Mouse (Mus musculus) lung, embryonic 15.5 days (tissue): ENCODE measurements around the gene Deup1. TPM values are rescaled to one million over a fixed set of nuclear protein-coding genes. Genes with fewer than 3 reads are reported as not detected.

Experiments
- ATAC-seq: fragments of 200-750 bp; cut with Nextera tagmentation; 2 replicates; pipeline ENCODE4 v1.8.0; 2017; ENCODE audit warnings: moderate number of reproducible peaks, borderline replicate concordance; ENCODE audit not compliant: low FRiP score, low TSS enrichment; ENCODE audit errors: extremely low read depth
- H3K27ac ChIP-seq: fragments of 300-500 bp; sonication (generic); 2 replicates; pipeline ENCODE4 v1.5.1; 2015; ENCODE audit warnings: moderate library complexity, mild to moderate bottlenecking, inconsistent platforms
- H3K27me3 ChIP-seq: fragments of 300-500 bp; sonication (generic); 2 replicates; pipeline ENCODE4 v1.6.1; 2015; ENCODE audit warnings: inconsistent platforms
- H3K36me3 ChIP-seq: fragments of 300-500 bp; sonication (generic); 2 replicates; pipeline ENCODE4 v1.6.1; 2015; ENCODE audit warnings: inconsistent platforms
- H3K4me1 ChIP-seq: fragments of 300-500 bp; sonication (generic); 2 replicates; pipeline ENCODE4 v1.6.1; 2015; ENCODE audit warnings: inconsistent platforms
- H3K4me2 ChIP-seq: fragments of 300-500 bp; sonication (generic); 2 replicates; pipeline ENCODE4 v1.6.1; 2015; ENCODE audit warnings: inconsistent platforms, mild to moderate bottlenecking, moderate library complexity
- H3K4me3 ChIP-seq: fragments of 300-500 bp; sonication (generic); 2 replicates; pipeline ENCODE4 v1.5.1; 2015; ENCODE audit warnings: mild to moderate bottlenecking, inconsistent platforms
- H3K9ac ChIP-seq: fragments of 300-500 bp; sonication (generic); 2 replicates; pipeline ENCODE4 v1.6.1; 2015; ENCODE audit warnings: inconsistent platforms
- H3K9me3 ChIP-seq: fragments of 300-500 bp; sonication (generic); 2 replicates; pipeline ENCODE4 v1.6.1; 2016; ENCODE audit warnings: inconsistent platforms
- WGBS: fragments of 180-500 bp; shearing (Covaris S2); methylation state at CpG from one replicate; pipeline ENCODE4 v1.1.7; 2015; 5-methylcytosine and 5-hydroxymethylcytosine counted together
- polyA plus RNA-seq: library from polyadenylated mRNA; unstranded; fragments of >200 nt; fragmentation: Nextera tagmentation; extraction: Ambion mirVana; gene quantifications from 2 replicates; pipeline ENCODE4 v1.2.1, GENCODE M21; 2015

Deup1 gene
- polyA plus RNA-seq, 1 experiment from 2014 or later: 9.9 TPM

DNA sequence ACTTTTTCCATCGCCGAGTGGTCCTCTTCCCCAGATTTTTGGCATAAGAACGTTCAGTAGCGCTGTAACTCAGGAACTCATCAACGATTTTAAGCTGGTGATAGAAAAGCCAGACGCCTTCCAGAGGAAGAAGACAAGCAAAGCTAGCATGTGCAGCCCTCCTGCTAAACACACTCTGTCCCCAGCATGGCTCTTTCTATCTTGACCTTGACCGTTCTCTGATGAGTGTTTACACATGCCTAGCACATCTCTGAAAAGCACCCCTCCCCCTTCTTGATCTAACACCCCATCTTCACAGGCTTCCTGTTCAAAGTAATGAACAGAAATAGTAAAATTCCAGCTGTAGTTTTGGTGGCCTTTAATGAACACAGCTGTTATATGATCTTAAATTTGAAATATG, 99.4 kb downstream of the Deup1 start:
- ATAC-seq: no peak
- no peaks in the 10 kb centered on the region for H3K9me3 ChIP-seq
- H3K4me1 ChIP-seq: peaks cover 76% of the 10 kb centered on the region
- no peaks in the 10 kb centered on the region for H3K27me3 ChIP-seq
- no peak overlapping the region for H3K4me3 ChIP-seq
- 26% methylated on average over 7 of the region's 7 CpGs for WGBS
- no peaks in the 10 kb centered on the region for H3K36me3 ChIP-seq
- H3K9ac ChIP-seq: no peak overlapping the region
- H3K4me2 ChIP-seq: no peak overlapping the region
- H3K27ac ChIP-seq: 0 out of 2 replicates have a peak overlapping the region, but pooled peaks have one; percentile 4

DNA sequence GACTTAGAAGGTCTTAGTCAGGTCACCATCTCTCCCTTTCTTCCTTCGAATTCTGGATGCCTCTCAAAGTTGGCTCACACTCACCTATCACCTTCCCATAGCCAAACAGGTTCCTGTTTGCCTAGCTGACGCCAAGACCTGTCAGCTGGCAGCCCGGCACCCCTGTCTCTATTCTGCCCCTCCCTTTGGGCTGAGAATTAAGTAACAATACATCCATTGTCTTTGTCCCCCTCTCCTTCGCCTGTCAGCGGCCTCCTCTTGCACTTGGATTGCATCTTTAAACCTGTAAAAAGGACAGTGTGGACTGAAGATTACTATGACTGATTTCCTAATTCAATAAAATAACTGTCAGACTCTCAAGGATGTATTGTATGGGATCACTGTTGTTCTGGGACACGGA, 99.9 kb downstream of the Deup1 start:
- WGBS: 37% methylated on average over 6 of the region's 6 CpGs
- Histone ChIP-seq H3K27me3 (no peaks in the 10 kb centered on the region), H3K9ac (no peak overlapping the region), H3K27ac (no peak overlapping the region), H3K4me1 (peaks cover 78% of the 10 kb centered on the region), H3K4me2 (no peak overlapping the region), H3K4me3 (no peak overlapping the region), H3K9me3 (no peaks in the 10 kb centered on the region), H3K36me3 (no peaks in the 10 kb centered on the region)
- ATAC-seq: no peak

DNA sequence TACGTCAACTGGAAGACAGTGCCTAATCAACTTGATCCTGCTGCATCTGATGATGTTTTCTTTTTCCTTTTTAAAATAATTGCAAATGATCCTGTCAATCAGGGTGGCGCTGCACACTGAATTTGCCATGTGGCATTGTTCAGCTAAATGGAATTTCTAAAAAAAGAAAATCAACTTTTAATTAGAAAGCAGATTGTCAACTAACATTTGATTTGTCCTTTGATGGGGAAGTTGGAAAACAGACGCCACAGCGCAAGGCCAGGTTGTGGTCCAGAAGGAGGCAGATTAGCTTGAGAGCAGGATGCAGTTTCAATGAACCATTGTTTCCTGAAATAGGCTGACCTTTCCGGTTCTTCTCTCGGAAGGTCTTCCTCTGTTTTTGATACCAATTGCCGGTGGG, 101.2 kb downstream of the Deup1 start:
- WGBS: 54% methylated on average over 7 of the region's 7 CpGs
- H3K27ac ChIP-seq: peak overlapping the region; percentile 73; the same call in 1 of the 2 replicates

DNA sequence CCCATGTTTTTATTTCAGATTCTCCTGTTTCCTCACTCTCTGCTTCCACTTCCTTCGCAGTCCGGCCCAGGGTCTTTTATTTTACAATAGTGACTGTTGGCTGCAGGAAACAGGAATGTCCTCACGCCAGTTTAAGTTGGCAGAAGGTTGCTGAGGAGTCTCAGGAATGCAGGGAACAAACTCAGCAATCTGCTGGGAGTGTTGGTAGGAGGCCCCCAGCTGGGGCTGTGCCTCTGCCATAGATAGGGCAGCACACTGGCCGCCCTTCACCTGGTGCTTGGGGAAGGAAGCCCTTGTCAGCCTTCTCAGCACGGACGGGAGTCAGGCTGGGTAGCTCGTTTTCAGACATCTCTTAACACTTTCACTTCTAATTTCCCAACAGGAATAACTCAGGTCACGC, 102.5 kb downstream of the Deup1 start:
- no peak overlapping the region for H3K9ac ChIP-seq
- H3K4me3 ChIP-seq: no peak overlapping the region
- H3K36me3 ChIP-seq: no peaks in the 10 kb centered on the region
- H3K27ac ChIP-seq: peak overlapping the region; percentile 73
- no peaks in the 10 kb centered on the region for H3K9me3 ChIP-seq
- peaks cover 69% of the 10 kb centered on the region for H3K4me1 ChIP-seq
- 18% methylated on average over 8 of the region's 8 CpGs for WGBS
- H3K4me2 ChIP-seq: peak overlapping the region; percentile 36
- ATAC-seq: peak; percentile 59; the same call in 1 of the 2 replicates
- H3K27me3 ChIP-seq: no peaks in the 10 kb centered on the region

More for the DNA sequence above, 101.2 kb downstream of the Deup1 start:
- H3K4me2 ChIP-seq: no peak overlapping the region
- no peak overlapping the region for H3K9ac ChIP-seq
- no peaks in the 10 kb centered on the region for H3K9me3 ChIP-seq
- H3K27me3 ChIP-seq: no peaks in the 10 kb centered on the region
- peaks cover 78% of the 10 kb centered on the region for H3K4me1 ChIP-seq
- no peaks in the 10 kb centered on the region for H3K36me3 ChIP-seq
- no peak for ATAC-seq
- H3K4me3 ChIP-seq: no peak overlapping the region

DNA sequence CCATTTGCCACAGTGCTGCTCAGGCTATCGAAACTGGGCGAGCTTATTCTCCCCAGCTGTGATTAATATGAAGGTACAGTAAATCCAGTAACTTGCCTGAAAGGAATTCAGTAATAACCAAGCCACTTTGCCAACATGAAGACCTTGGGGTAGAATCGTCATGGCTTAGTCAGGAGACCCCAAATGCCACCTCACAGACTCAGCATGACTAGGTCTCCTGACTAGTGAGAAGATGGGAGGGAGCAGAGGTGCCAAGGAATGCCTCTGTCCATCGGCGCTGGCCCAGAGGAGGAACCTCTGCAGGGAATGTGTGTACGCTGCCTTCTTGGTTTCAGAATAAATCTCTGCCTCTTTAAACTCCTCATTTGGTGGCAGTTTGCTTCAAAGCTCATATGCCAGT, 104.1 kb downstream of the Deup1 start:
- Histone ChIP-seq H3K27me3 (no peaks in the 10 kb centered on the region), H3K27ac (peak overlapping the region; percentile 9; the same call in 1 of the 2 replicates), H3K9me3 (no peaks in the 10 kb centered on the region), H3K4me3 (no peak overlapping the region), H3K9ac (no peak overlapping the region), H3K36me3 (no peaks in the 10 kb centered on the region), H3K4me1 (peaks cover 53% of the 10 kb centered on the region), H3K4me2 (no peak overlapping the region)
- 83% methylated on average over 6 of the region's 6 CpGs for WGBS
- ATAC-seq: no peak

DNA sequence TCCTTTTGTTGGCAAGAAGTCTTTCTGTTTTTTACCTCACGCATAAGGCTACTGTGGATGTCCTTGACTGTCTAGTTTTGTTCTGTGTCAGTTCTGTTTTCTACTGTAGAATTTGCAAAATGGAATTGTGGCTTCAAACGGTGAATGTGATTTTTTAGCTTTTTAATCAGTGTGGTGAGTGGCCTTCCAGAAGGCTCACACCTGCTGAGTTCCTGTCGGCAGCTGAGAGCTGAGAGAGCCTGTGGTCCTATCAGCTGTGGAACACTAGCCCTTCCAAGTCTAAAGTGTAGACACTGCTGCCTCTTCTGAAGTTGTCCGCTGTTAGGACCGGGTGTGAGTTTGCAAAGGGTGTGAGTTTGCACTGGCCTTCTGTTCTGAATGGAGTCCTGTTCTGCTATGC, 104.8 kb downstream of the Deup1 start:
- Histone ChIP-seq H3K4me1 (peaks cover 45% of the 10 kb centered on the region), H3K4me3 (no peak overlapping the region), H3K27me3 (no peaks in the 10 kb centered on the region), H3K9me3 (no peaks in the 10 kb centered on the region), H3K27ac (peak overlapping the region; percentile 9; the same call in 1 of the 2 replicates), H3K9ac (no peak overlapping the region), H3K36me3 (no peaks in the 10 kb centered on the region), H3K4me2 (no peak overlapping the region)
- 59% methylated on average over 5 of the region's 5 CpGs for WGBS
- no peak for ATAC-seq

DNA sequence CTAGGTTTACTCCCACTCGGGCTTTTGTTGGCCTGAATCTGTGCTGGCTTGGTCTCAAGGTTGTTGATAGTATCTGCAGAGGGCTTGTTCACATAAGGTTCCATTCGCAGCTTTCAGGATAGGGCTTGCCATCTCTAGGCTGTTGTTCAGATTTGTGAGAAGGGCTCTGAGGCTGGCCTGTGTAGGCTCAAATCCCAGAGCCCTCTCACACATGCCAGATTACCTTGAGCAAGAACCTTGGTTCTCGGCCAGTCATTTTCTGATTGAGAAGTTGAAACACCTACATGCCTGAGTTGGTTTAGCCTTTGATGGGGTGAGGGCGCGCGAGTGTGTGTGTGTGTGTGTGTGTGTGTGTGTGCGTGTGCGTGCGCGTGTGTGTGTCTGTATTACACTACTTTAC, 105.4 kb downstream of the Deup1 start:
- no peak overlapping the region for H3K9ac ChIP-seq
- no peak for ATAC-seq
- no peaks in the 10 kb centered on the region for H3K9me3 ChIP-seq
- no peak overlapping the region for H3K4me3 ChIP-seq
- no peaks in the 10 kb centered on the region for H3K27me3 ChIP-seq
- no peaks in the 10 kb centered on the region for H3K36me3 ChIP-seq
- no peak overlapping the region for H3K4me2 ChIP-seq
- H3K4me1 ChIP-seq: peaks cover 40% of the 10 kb centered on the region
- no peak overlapping the region for H3K27ac ChIP-seq
- WGBS: 83% methylated on average over 10 of the region's 10 CpGs

DNA sequence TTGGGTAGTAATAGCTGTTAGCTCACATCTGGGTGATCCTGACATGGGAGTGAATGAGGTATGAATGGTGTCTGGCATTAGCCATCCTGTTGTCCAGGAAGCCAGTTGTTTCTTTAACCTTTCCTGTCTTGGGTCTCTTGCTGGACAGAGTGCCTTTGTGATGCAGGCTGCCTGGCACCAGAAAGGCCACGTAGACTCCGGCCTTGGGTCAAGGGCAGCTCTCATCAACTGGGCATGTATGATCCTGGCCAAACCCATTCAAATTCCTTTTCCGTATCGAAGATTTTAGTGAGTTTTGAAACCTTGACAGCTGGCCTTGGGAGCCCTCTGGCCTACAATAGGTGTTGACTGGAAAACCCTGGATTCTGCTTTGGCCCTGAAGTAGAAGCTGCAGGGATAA, 109.8 kb downstream of the Deup1 start:
- ATAC-seq: no peak
- Histone ChIP-seq H3K9ac (no peak overlapping the region), H3K4me1 (peaks cover under 1% of the 10 kb centered on the region; the same call in 1 of the 2 replicates), H3K9me3 (no peaks in the 10 kb centered on the region), H3K27me3 (no peaks in the 10 kb centered on the region), H3K27ac (no peak overlapping the region), H3K4me3 (no peak overlapping the region), H3K36me3 (no peaks in the 10 kb centered on the region), H3K4me2 (no peak overlapping the region)
- WGBS: 75% methylated on average over 4 of the region's 4 CpGs

DNA sequence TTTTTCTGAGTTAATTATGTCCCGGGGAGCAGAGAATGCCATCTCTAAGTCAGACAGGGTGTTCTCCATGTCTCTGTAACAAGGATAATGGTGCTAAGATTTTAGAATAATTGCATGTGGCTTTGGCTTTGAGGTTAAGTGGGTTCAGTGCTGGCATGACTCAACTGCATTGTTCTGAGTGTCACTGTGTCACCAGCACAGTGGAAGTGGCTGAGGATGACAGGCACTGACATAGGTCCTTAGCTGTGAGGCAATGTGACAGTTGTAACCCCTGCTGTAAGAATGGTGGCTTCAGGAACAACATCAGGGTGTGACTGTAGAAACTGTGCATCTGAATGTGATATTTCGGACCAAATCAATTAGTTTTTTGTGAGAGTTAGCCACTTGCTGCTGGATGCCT, 111.7 kb downstream of the Deup1 start:
- no peak overlapping the region for H3K9ac ChIP-seq
- ATAC-seq: no peak
- H3K9me3 ChIP-seq: no peaks in the 10 kb centered on the region
- H3K36me3 ChIP-seq: no peaks in the 10 kb centered on the region
- H3K4me3 ChIP-seq: no peak overlapping the region
- H3K4me1 ChIP-seq: peaks cover 5% of the 10 kb centered on the region; the same call in 1 of the 2 replicates
- H3K27ac ChIP-seq: no peak overlapping the region
- H3K27me3 ChIP-seq: no peaks in the 10 kb centered on the region
- no peak overlapping the region for H3K4me2 ChIP-seq
- WGBS: 66% methylated on average over 2 of the region's 2 CpGs

DNA sequence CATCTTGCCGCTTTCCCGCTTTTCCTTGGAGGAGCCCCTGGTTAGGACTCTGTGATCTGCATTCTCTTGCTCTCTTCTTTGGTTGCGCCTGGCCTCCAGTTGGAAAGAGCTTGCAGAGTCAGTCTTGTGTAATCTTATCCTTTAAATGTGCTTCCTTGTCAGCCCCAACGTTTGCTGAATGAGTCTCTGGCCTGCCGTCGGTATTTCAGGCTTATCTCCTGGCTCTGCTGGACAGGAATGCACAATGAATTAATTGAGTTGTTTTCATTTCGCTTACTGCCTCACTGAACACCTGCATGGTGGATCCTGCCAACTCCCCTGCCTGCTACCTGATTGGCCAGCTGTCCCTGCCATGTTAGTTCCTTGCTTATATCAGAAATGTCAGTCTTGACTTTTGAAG, 114.8 kb downstream of the Deup1 start:
- Histone ChIP-seq H3K9me3 (no peaks in the 10 kb centered on the region), H3K4me2 (no peak overlapping the region), H3K9ac (no peak overlapping the region), H3K27me3 (no peaks in the 10 kb centered on the region), H3K27ac (0 out of 2 replicates have a peak overlapping the region, but pooled peaks have one; percentile 6), H3K4me1 (peaks cover 13% of the 10 kb centered on the region), H3K4me3 (no peak overlapping the region), H3K36me3 (no peaks in the 10 kb centered on the region)
- no peak for ATAC-seq
- 36% methylated on average over 7 of the region's 7 CpGs for WGBS

DNA sequence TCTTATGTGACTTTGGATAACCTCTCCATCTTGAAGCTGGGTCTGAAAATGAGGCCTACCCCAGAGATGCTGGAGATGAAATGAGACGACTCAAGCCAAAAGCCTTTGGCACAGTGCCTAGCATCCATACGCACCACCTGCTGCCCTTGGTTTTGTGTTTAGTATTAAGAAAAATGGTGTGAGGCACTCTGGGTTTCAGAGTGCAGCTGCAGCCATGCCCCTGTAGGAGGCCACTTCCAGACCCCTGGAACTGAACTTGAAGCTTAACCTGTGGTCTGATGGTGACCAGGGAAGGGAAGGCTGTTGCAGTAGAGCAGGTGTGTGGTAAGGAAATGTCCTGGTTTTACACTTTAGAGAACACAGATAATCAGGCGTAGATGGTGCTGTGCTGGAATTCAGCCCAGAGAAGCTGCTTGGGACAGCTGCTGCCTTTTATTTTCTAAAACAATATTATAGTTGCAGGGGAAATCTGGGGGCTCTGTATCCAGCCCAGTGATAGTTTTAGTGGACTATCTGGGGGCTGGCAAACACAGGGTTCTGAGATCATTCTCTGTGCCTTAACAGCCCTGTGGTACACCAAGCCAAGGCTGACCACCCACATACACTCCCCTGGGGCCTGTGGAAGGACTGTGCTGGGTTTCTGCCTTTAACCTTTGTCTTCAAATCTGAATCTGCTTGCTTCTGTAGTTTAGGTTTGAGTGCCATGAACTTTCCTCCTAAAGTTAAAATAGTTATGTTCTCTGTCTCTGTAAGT, 117.0 kb downstream of the Deup1 start:
- H3K36me3 ChIP-seq: no peaks in the 10 kb centered on the region
- no peak overlapping the region for H3K4me3 ChIP-seq
- no peaks in the 10 kb centered on the region for H3K27me3 ChIP-seq
- no peak overlapping the region for H3K27ac ChIP-seq
- H3K4me1 ChIP-seq: peaks cover 31% of the 10 kb centered on the region
- no peak overlapping the region for H3K4me2 ChIP-seq
- no peak for ATAC-seq
- no peaks in the 10 kb centered on the region for H3K9me3 ChIP-seq
- WGBS: 35% methylated on average over 3 of the region's 3 CpGs
- H3K9ac ChIP-seq: no peak overlapping the region
